Mouse (Mus musculus) heart, postnatal 0 days (tissue): ENCODE data around the gene Hmgb3. TPM values are rescaled to one million over a fixed set of nuclear protein-coding genes. Genes with fewer than 3 reads are reported as not detected.
"Not testable (repeated sequence)": the region's sequence is repeated elsewhere in the genome, so short reads cannot be mapped to it uniquely, and the experiment has no call there.

ENCODE experiments used
- ATAC-seq: fragments of 200-750 bp; cut with Nextera tagmentation; 2 replicates; pipeline ENCODE4 v1.8.0; 2017; ENCODE audit warnings: low read depth, moderate number of reproducible peaks, moderate library complexity; ENCODE audit not compliant: insufficient read depth
- DNase-seq: peaks from one replicate; pipeline ENCODE4 v3.0.0-alpha.2; 2016; ENCODE audit warnings: low spot score
- H3K27ac ChIP-seq: fragments of 300-500 bp; sonication (generic); 2 replicates; pipeline ENCODE4 v1.5.1; 2014; ENCODE audit warnings: low read depth, mild to moderate bottlenecking
- H3K27me3 ChIP-seq: fragments of 300-500 bp; sonication (generic); 2 replicates; pipeline ENCODE4 v1.6.1; 2014; ENCODE audit warnings: low read length, mixed read lengths; ENCODE audit not compliant: control insufficient read depth, insufficient read depth
- H3K36me3 ChIP-seq: fragments of 300-500 bp; sonication (generic); replicated peaks from 2 replicates; pipeline ENCODE4 v1.6.1; 2014; ENCODE audit warnings: low read length, mixed read lengths; ENCODE audit not compliant: control insufficient read depth, insufficient read depth
- H3K4me1 ChIP-seq: fragments of 300-500 bp; sonication (generic); 2 replicates; pipeline ENCODE4 v1.6.1; 2014; ENCODE audit warnings: antibody characterized with exemption; ENCODE audit not compliant: control insufficient read depth, insufficient read depth
- H3K4me2 ChIP-seq: fragments of 300-500 bp; sonication (generic); 2 replicates; pipeline ENCODE4 v1.6.1; 2014; ENCODE audit warnings: low read depth, mild to moderate bottlenecking, low read length, moderate library complexity
- H3K4me3 ChIP-seq: fragments of 300-500 bp; sonication (generic); 2 replicates; pipeline ENCODE4 v1.5.1; 2014; ENCODE audit warnings: low read depth, low read length
- H3K9ac ChIP-seq: fragments of 300-500 bp; sonication (generic); replicated peaks from 2 replicates; pipeline ENCODE4 v1.6.1; 2014; ENCODE audit warnings: low read depth, low read length, mixed read lengths
- H3K9me3 ChIP-seq: fragments of 300-500 bp; sonication (generic); replicated peaks from 2 replicates; pipeline ENCODE4 v1.6.1; 2016; ENCODE audit warnings: low read length; ENCODE audit not compliant: control insufficient read depth
- CTCF ChIP-seq: IDR thresholded peaks from 2 replicates; pipeline ENCODE4 v1.5.1; 2016; ENCODE audit warnings: antibody characterized with exemption, control low read depth, low read depth
- EP300 ChIP-seq: IDR thresholded peaks from 2 replicates; pipeline ENCODE4 v1.6.1; 2016; ENCODE audit warnings: antibody characterized with exemption, low read depth
- WGBS: fragments of 180-500 bp; shearing (Covaris S2); extraction: QIAGEN DNeasy Blood & Tissue Kit; methylation state at CpG from one replicate; pipeline ENCODE4 v1.1.7; 2014; 5-methylcytosine and 5-hydroxymethylcytosine counted together
- polyA plus RNA-seq: library from polyadenylated mRNA; unstranded; fragments of >200 nt; fragmentation: Nextera tagmentation; extraction: Ambion mirVana; gene quantifications from 2 replicates; pipeline ENCODE4 v1.2.1, GENCODE M21; 2015
- total RNA-seq: library from RNA; depleted of rRNA; stranded (reverse); fragments of >200 nt; gene quantifications from 2 replicates; pipeline ENCODE4 v1.2.3, GENCODE M21; 2014; ENCODE audit warnings: low replicate concordance; rRNA removed

Gene Hmgb3
- total RNA-seq (31.2 and 32.9 TPM in 2 replicates), polyA plus RNA-seq (137 and 160 TPM in 2 replicates)

DNA sequence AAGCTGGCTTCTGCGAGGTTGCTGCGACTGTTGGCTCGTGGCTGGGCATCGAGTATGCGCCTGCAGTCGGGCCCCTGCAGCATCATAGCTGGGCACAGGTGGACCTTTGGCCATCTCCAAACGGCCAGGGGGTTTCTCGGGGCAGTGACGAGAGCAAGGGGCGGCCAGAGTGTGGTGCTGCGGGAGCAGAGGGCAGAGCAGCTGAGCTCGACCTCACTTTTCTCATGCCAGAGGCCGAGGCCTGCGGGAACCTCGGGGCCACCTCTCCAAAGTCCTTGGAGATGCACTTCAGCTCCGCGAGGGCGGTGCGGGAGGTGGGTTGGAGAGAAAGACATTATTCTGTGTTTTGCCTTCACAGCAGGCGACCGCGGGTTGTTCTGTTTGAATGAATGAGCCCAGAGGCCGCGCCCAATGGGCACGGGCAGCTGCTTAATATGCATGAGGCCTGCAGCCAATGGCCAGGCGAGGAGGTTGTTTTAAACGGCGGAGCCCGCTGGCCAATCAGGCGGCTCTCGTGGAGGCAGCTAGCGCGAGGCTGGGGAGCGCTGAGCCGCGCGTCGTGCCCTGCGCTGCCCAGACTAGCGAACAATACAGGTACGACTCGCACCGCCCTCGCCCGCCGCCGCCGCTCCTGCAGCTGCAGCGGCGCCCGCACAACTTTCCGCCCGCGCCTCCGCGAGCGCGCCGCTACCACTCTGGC, at the start of gene Hmgb3:
Hmgb3 (plus strand) TSS at position 504 of the 700 bp plus-strand sequence.
- no peaks in the 10 kb centered on the region for H3K4me1 ChIP-seq
- H3K9me3 ChIP-seq = no peaks in the 10 kb centered on the region
- H3K4me3 ChIP-seq = peak within 1 kb of the TSS; percentile 79
- peak within 1 kb of the TSS; percentile 89 for H3K9ac ChIP-seq
- no peaks in the 10 kb centered on the region for H3K27me3 ChIP-seq
- ATAC-seq (peak; percentile 95), DNase-seq (peak; percentile 74)
- 21% methylated on average over 47 of the region's 59 CpGs for WGBS
- no peaks in the 10 kb centered on the region; the same call in 1 of the 2 replicates for H3K36me3 ChIP-seq
- TF ChIP-seq CTCF = no peak
- no peak for TF ChIP-seq EP300
- peak within 1 kb of the TSS; percentile 79 for H3K4me2 ChIP-seq
- peak within 1 kb of the TSS; percentile 96 for H3K27ac ChIP-seq

DNA sequence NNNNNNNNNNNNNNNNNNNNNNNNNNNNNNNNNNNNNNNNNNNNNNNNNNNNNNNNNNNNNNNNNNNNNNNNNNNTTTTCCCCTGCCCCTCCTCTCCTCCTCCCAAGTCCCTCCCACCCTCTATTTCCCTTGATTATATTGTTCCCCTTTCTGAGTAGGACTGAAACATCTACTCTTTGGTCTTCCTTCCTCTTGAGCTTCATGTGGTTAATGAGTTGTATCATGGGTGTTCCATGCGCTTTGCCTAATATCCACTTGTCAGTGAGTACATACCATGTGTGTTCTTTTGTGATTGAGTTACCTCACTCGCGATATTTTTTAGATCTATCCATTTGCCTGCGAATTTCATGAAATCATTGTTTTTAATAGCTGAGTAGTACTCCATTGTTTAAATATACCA, 49.1 kb upstream of the Hmgb3 start:
- not testable (repeated sequence) for DNase-seq, H3K4me2 ChIP-seq, ATAC-seq, H3K4me1 ChIP-seq, H3K27ac ChIP-seq, H3K27me3 ChIP-seq, H3K9me3 ChIP-seq, H3K36me3 ChIP-seq, H3K9ac ChIP-seq, H3K4me3 ChIP-seq
- WGBS = 85% methylated on average over 4 of the region's 4 CpGs

DNA sequence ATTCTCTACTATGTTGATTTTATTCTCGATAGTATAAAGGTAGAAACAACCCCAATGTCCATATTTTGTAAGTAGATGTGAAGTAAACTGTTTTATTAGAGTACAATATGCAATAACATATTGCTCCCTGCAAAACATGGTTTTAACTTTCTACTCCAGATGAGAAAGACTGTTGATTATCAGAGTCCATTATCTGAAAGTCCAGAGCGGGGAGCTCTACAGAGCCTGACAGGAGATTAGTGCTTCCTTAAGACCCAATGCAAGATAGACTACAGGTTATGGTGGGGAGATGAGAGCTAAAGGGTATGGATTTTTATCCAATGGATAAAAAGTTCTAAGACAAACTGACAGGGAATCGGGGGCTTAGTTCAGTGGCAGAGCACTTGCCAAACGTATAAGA, 36.5 kb upstream of the Hmgb3 start:
- H3K36me3 ChIP-seq = no peaks in the 10 kb centered on the region
- H3K4me3 ChIP-seq = no peak overlapping the region
- no peak overlapping the region for H3K9ac ChIP-seq
- no peaks in the 10 kb centered on the region for H3K4me1 ChIP-seq
- no peak overlapping the region for H3K4me2 ChIP-seq
- WGBS = 75% methylated on average over 4 of the region's 4 CpGs
- TF ChIP-seq CTCF (no peak), EP300 (no peak)
- H3K9me3 ChIP-seq = no peaks in the 10 kb centered on the region
- no peaks in the 10 kb centered on the region for H3K27me3 ChIP-seq
- no peak overlapping the region for H3K27ac ChIP-seq
- ATAC-seq = no peak
- no peak for DNase-seq

DNA sequence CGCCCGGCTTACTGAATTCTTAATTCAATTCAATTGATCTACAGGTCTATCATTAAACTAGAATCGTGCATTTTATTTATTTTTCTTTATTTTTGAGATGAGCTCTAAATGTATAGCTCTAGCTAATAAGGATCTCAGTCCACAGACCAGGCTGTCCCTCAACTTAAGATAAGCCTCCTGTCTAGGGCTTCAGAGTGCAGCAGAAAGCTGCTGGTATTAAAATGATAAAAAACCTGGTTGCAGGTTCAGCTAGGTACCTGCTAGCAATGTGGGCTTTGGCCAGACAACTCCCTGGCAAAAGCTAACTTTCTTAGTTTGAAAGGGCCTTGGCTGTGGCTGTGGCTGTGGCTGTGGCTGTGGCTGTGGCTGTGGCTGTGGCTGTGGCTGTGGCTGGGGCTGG, 32.8 kb upstream of the Hmgb3 start:
- H3K9me3 ChIP-seq = no peaks in the 10 kb centered on the region
- no peak overlapping the region for H3K4me2 ChIP-seq
- ATAC-seq (no peak), DNase-seq (no peak)
- WGBS = 84% methylated on average over 3 of the region's 3 CpGs
- H3K27me3 ChIP-seq = no peaks in the 10 kb centered on the region
- no peak overlapping the region for H3K27ac ChIP-seq
- peaks cover 7% of the 10 kb centered on the region; the same call in 1 of the 2 replicates for H3K4me1 ChIP-seq
- H3K4me3 ChIP-seq = no peak overlapping the region
- TF ChIP-seq EP300 (no peak), CTCF (no peak)
- H3K9ac ChIP-seq = no peak overlapping the region
- H3K36me3 ChIP-seq = no peaks in the 10 kb centered on the region

DNA sequence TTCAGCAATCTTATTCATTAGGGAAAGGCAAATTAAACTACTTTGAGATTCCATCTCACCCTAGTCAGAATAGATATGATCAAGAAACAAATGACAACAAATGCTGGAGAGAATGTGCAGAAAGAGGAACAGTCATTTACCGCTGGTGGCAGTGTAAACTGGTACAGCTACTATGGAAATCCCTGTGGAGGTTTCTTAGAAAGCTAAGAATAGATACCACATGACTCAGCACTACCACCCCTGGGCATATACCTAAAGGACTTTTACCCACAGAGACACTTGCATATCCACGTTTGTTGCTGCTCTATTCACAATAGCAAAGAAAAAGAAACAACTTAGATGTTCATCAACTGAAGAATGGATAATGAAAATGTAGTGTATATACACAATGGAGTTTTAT, 31.4 kb upstream of the Hmgb3 start:
- no peak overlapping the region for H3K4me2 ChIP-seq
- WGBS = 39% methylated on average over 2 of the region's 2 CpGs
- no peak overlapping the region for H3K27ac ChIP-seq
- H3K9me3 ChIP-seq = no peaks in the 10 kb centered on the region
- H3K27me3 ChIP-seq = no peaks in the 10 kb centered on the region
- H3K4me1 ChIP-seq = peaks cover 10% of the 10 kb centered on the region; the same call in 1 of the 2 replicates
- H3K36me3 ChIP-seq = no peaks in the 10 kb centered on the region
- H3K4me3 ChIP-seq = no peak overlapping the region
- ATAC-seq (no peak), DNase-seq (peak; percentile 8)
- TF ChIP-seq EP300 (no peak), CTCF (no peak)
- no peak overlapping the region for H3K9ac ChIP-seq
